ENCODE assay signal across 13 mouse cellular contexts in the genomic region with DNA sequence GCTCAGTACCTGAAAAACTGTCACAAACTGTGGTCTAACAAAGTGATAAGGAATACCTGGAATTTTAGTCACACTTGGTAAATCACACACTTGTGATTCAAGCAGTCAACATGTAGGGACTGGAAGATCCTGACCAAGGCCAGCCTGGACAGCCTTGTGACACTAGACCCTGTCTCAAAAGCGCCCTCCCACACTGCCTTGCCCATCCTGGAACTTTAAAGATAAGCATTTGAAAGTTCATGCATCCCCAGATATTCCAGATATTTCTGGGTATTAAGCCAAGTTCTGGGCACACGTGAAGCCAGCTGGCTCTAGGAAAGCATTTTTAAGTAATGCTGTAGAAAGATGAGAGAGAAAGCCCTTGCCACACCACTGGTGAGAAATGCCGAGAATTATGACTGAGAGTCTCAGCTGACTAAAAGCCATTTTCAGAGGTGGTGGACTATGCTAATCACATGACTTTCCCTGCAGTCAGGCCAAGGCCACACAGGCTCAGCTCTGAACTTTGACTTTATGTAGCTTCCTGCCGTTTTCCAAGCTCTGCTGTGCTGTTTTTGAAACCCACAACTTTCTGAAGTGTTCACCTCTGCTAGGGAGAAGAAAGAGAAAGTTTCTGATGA. TPM values are rescaled to one million over a fixed set of nuclear protein-coding genes. Genes with fewer than 3 reads are reported as not detected.
DNase-seq lines count a peak whose midpoint lies in the region; ATAC-seq and TF ChIP-seq lines count a peak whose summit lies in the region.
"Had no signal": no experiment of that assay in that cellular context is flagged by ENCODE, and none has a peak within 500 bp of the region (broad histone marks: within the 10 kb centered on the region; RNA-seq: fewer than 3 reads in every experiment).

No protein-coding gene starts in this region.

- H3K4me2 ChIP-seq in heart, embryonic 11.5 days, result no peak overlapping the region
- H3K4me2 ChIP-seq in lung, embryonic 14.5 days, result no peak overlapping the region
- H3K4me2 ChIP-seq: heart, embryonic 15.5 days had no signal

- peak; percentile 27 to 40 for DNase-seq in heart, adult 18-20 months
- peak; percentile 54 for DNase-seq in 3T3-L1 (ENCODE audit: low read depth, low spot score)
- DNase-seq in lung, embryonic 14.5 days, result peak; percentile 20
- no peak for DNase-seq in left cerebral cortex, adult 11 months (ENCODE audit: low spot score)
- DNase-seq in cerebellum, adult 18-20 months, result no peak
- DNase-seq: cerebellum, adult 9-11 months; layer of hippocampus, postnatal 36 days had no signal

- no peak overlapping the region for H3K27ac ChIP-seq in heart, embryonic 11.5 days (ENCODE audit: low read depth, low read length)
- H3K27ac ChIP-seq in embryonic fibroblast, embryonic 13.5 days (ENCODE audit: insufficient read depth, low read length), result peak overlapping the region; percentile 59
- H3K27ac ChIP-seq in lung, embryonic 14.5 days (ENCODE audit: low read depth), result no peak overlapping the region
- H3K27ac ChIP-seq: forebrain, embryonic 10.5 days; heart, embryonic 15.5 days; midbrain, embryonic 10.5 days had no signal

- H3K27me3 ChIP-seq in heart, embryonic 11.5 days (ENCODE audit: control insufficient read depth, insufficient read depth, low read length), result no peaks in the 10 kb centered on the region
- H3K27me3 ChIP-seq in lung, embryonic 14.5 days (ENCODE audit: insufficient read depth, low read length), result no peaks in the 10 kb centered on the region
- H3K27me3 ChIP-seq: heart, embryonic 15.5 days had no signal

- ATAC-seq in heart, embryonic 11.5 days (replicated peaks; ENCODE audit: insufficient number of reproducible peaks, low FRiP score, low TSS enrichment), result no peak
- ATAC-seq in lung, embryonic 14.5 days (ENCODE audit: insufficient read depth), result no peak
- ATAC-seq in CD4-positive, CD25-positive, alpha-beta regulatory T cell, adult 4 months, result no peak

- H3K9me3 ChIP-seq in heart, embryonic 11.5 days (replicated peaks; ENCODE audit: control insufficient read depth, low read length), result no peaks in the 10 kb centered on the region
- no peaks in the 10 kb centered on the region for H3K9me3 ChIP-seq in lung, embryonic 14.5 days (ENCODE audit: low read depth, low read length)
- H3K9me3 ChIP-seq: forebrain, embryonic 10.5 days; heart, embryonic 15.5 days; midbrain, embryonic 10.5 days had no signal

- no peak for TF ChIP-seq CTCF in embryonic fibroblast, embryonic 13.5 days (IDR thresholded peaks at IDR 0.05; ENCODE audit: borderline replicate concordance, insufficient read depth, low read length)
- no peak for TF ChIP-seq CTCF in lung, embryonic 14.5 days (IDR thresholded peaks at IDR 0.05; ENCODE audit: low read depth)

- H3K9ac ChIP-seq in heart, embryonic 11.5 days (ENCODE audit: low read depth, low read length), result no peak overlapping the region
- no peak overlapping the region for H3K9ac ChIP-seq in lung, embryonic 14.5 days
- H3K9ac ChIP-seq: heart, embryonic 15.5 days had no signal

- H3K36me3 ChIP-seq in heart, embryonic 11.5 days (ENCODE audit: control insufficient read depth, insufficient read depth, low read length), result no peaks in the 10 kb centered on the region
- no peaks in the 10 kb centered on the region for H3K36me3 ChIP-seq in lung, embryonic 14.5 days (ENCODE audit: insufficient read depth)
- H3K36me3 ChIP-seq: forebrain, embryonic 10.5 days; heart, embryonic 15.5 days; midbrain, embryonic 10.5 days had no signal

- H3K4me3 ChIP-seq in heart, embryonic 11.5 days (ENCODE audit: low read depth, low read length), result no peak overlapping the region
- H3K4me3 ChIP-seq in embryonic fibroblast, embryonic 13.5 days (ENCODE audit: insufficient read depth, low read length), result no peak overlapping the region
- H3K4me3 ChIP-seq in lung, embryonic 14.5 days (ENCODE audit: low read depth, low read length), result no peak overlapping the region
- H3K4me3 ChIP-seq: forebrain, embryonic 10.5 days; heart, embryonic 15.5 days; midbrain, embryonic 10.5 days had no signal

- no peaks in the 10 kb centered on the region for H3K4me1 ChIP-seq in heart, embryonic 11.5 days (ENCODE audit: control insufficient read depth, insufficient read depth, low read length)
- no peaks in the 10 kb centered on the region for H3K4me1 ChIP-seq in embryonic fibroblast, embryonic 13.5 days (ENCODE audit: control insufficient read depth, insufficient read depth, low read length)
- no peaks in the 10 kb centered on the region for H3K4me1 ChIP-seq in lung, embryonic 14.5 days (ENCODE audit: insufficient read depth)
- H3K4me1 ChIP-seq: forebrain, embryonic 10.5 days; midbrain, embryonic 10.5 days had no signal

- 68% methylated on average over 4 of the region's 4 CpGs for whole genome bisulfite sequencing in heart, embryonic 11.5 days (ENCODE audit: insufficient replicate concordance)
- 54% methylated on average over 4 of the region's 4 CpGs for WGBS in lung, embryonic 14.5 days

- TF ChIP-seq POLR2A in embryonic fibroblast, embryonic 13.5 days (IDR thresholded peaks at IDR 0.05; ENCODE audit: low read depth, low read length), result no peak

RNA-seq across cellular contexts. Expression of a gene that starts 6.5 kb away (rescaled TPM):
- total RNA-seq in heart, adult 18-20 months (2021), result 10 to 100 TPM; 20.1 to 20.2 TPM
- polyA plus RNA-seq in heart, embryonic 11.5 days (2014; fragmentation: Nextera tagmentation; extraction: Ambion mirVana), result 25.2 and 26.0 TPM in 2 replicates
- 39.2 and 45.3 TPM in 2 replicates for polyA plus RNA-seq in embryonic fibroblast, embryonic 13.5 days (2011; ENCODE audit: insufficient read length, low read depth, missing spikeins)
- polyA plus RNA-seq in lung, embryonic 14.5 days (2014; fragmentation: Nextera tagmentation; extraction: Ambion mirVana), result 28.5 and 29.2 TPM in 2 replicates
- polyA plus RNA-seq in CD4-positive, CD25-positive, alpha-beta regulatory T cell, adult 4 months (2017; shearing (Covaris generic)), result 10 to 100 TPM; 22.9 to 28.5 TPM

RNA-seq across cellular contexts. Expression of a gene that starts 32.5 kb away (rescaled TPM):
- total RNA-seq in heart, adult 18-20 months (2021), result 10 to 100 TPM; 19.4 to 20.9 TPM
- polyA plus RNA-seq in heart, embryonic 11.5 days (2014; fragmentation: Nextera tagmentation; extraction: Ambion mirVana), result 40.6 and 48.3 TPM in 2 replicates
- polyA plus RNA-seq in embryonic fibroblast, embryonic 13.5 days (2011; ENCODE audit: insufficient read length, low read depth, missing spikeins), result 40.9 and 50.6 TPM in 2 replicates
- polyA plus RNA-seq in lung, embryonic 14.5 days (2014; fragmentation: Nextera tagmentation; extraction: Ambion mirVana), result 55.0 and 55.9 TPM in 2 replicates
- 10 to 100 TPM; 89.4 to 93.4 TPM for polyA plus RNA-seq in CD4-positive, CD25-positive, alpha-beta regulatory T cell, adult 4 months (2017; shearing (Covaris generic))

Comparison
In these comparisons a context has a peak if more than half of its experiments do, and no peak if none do; other contexts are left out.
1. DNase-seq: peak in heart, adult 18-20 months (2 of 2), 3T3-L1 (single experiment) and lung, embryonic 14.5 days (single experiment); none in left cerebral cortex, adult 11 months (single experiment) and cerebellum, adult 18-20 months (0 of 2).